Mouse (Mus musculus) spleen, adult 2 months (tissue): ENCODE measurements around the gene Ovol3. TPM values are rescaled to one million over a fixed set of nuclear protein-coding genes. Genes with fewer than 3 reads are reported as not detected.

Experiments
- DNase-seq, 2 experiments: peaks; one replicate each; pipeline versions ENCODE4 v3.0.0 to v3.0.0-alpha.2; 2012 to 2021; ENCODE audit warnings: low spot score in 2 of 2, low read depth in 1 of 2
- H3K27ac ChIP-seq: fragments of 200-500 bp; 2 replicates; pipeline ENCODE4 v1.5.1; 2012; ENCODE audit warnings: low read length, inconsistent platforms; ENCODE audit not compliant: insufficient read depth
- H3K27me3 ChIP-seq: fragments of 200-500 bp; 2 replicates; pipeline ENCODE4 v1.6.1; 2012; ENCODE audit warnings: mild to moderate bottlenecking, moderate library complexity, low read length, inconsistent platforms; ENCODE audit not compliant: control insufficient read depth, insufficient read depth
- H3K36me3 ChIP-seq: fragments of 200-500 bp; 2 replicates; pipeline ENCODE4 v1.6.1; 2012; ENCODE audit warnings: mild to moderate bottlenecking, low read length, inconsistent platforms; ENCODE audit not compliant: control insufficient read depth, insufficient read depth
- H3K4me1 ChIP-seq: fragments of 200-500 bp; 2 replicates; pipeline ENCODE4 v1.6.1; 2011; ENCODE audit warnings: inconsistent platforms; ENCODE audit not compliant: control insufficient read depth, insufficient read depth, insufficient read length
- H3K4me3 ChIP-seq: fragments of 200-500 bp; 2 replicates; pipeline ENCODE4 v1.5.1; 2011; ENCODE audit warnings: mild to moderate bottlenecking, inconsistent platforms; ENCODE audit not compliant: insufficient read depth, insufficient read length; ENCODE audit errors: extremely low read depth
- CTCF ChIP-seq: fragments of 200-500 bp; IDR thresholded peaks from 2 replicates; pipeline ENCODE4 v1.5.1; 2011; ENCODE audit warnings: mild to moderate bottlenecking, inconsistent platforms; ENCODE audit not compliant: insufficient read depth, insufficient read length, insufficient replicate concordance; ENCODE audit errors: extremely low read depth
- POLR2A ChIP-seq: fragments of 200-500 bp; IDR thresholded peaks from 2 replicates; pipeline ENCODE4 v1.6.1; 2011; ENCODE audit warnings: low read depth, low read length, inconsistent platforms
- WGBS: fragments of 180-500 bp; shearing (Covaris S2); methylation state at CpG from one replicate; pipeline ENCODE4 v1.1.7; 2018; 5-methylcytosine and 5-hydroxymethylcytosine counted together
- polyA plus RNA-seq: library from polyadenylated mRNA; depleted of rRNA; stranded (reverse); fragments of >200 nt; gene quantifications from 2 replicates; pipeline ENCODE4 v1.2.3, GENCODE M21; 2012; rRNA removed

Gene Ovol3
- polyA plus RNA-seq, result 0.13 TPM in 1 of 2 replicates, not detected in the other

- TF ChIP-seq POLR2A (no peak), CTCF (no peak)
- Histone ChIP-seq H3K27ac (no peak within 1 kb of the TSS), H3K4me1 (no peaks in the 10 kb centered on the region; the same call in 1 of the 2 replicates), H3K27me3 (no peaks in the 10 kb centered on the region), H3K4me3 (no peak within 1 kb of the TSS), H3K36me3 (no peaks in the 10 kb centered on the region; the same call in 1 of the 2 replicates)
- DNase-seq, result no peak
- 92% methylated on average over 4 of the region's 4 CpGs for WGBS
Measured at GRCm38 (mm10) chr7:30235625-30236024, at the start of gene Ovol3. TSS of gene Ovol3 (minus strand) at chr7:30235725.

GRCm38 (mm10) chr7:30282740-30283139 lies 47.2 kb upstream of the Ovol3 start:
- H3K4me1 ChIP-seq, result no peaks in the 10 kb centered on the region
- no peak overlapping the region for H3K4me3 ChIP-seq
- no peak for TF ChIP-seq CTCF
- no peak for TF ChIP-seq POLR2A
- DNase-seq, result no peak
- WGBS, result 85% methylated on average over 7 of the region's 7 CpGs
- no peaks in the 10 kb centered on the region for H3K36me3 ChIP-seq
- H3K27ac ChIP-seq, result no peak overlapping the region
- H3K27me3 ChIP-seq, result no peaks in the 10 kb centered on the region

- H3K27me3 ChIP-seq, result no peaks in the 10 kb centered on the region
- H3K4me3 ChIP-seq, result no peak overlapping the region
- 85% methylated on average over 4 of the region's 4 CpGs for WGBS
- H3K36me3 ChIP-seq, result no peaks in the 10 kb centered on the region
- no peak for DNase-seq
- TF ChIP-seq CTCF, result no peak
- TF ChIP-seq POLR2A, result no peak
- H3K4me1 ChIP-seq, result no peaks in the 10 kb centered on the region
- H3K27ac ChIP-seq, result no peak overlapping the region
Measured at GRCm38 (mm10) chr7:30281522-30281921, 46.0 kb upstream of the Ovol3 start.

- no peak for TF ChIP-seq CTCF
- TF ChIP-seq POLR2A, result no peak
- H3K27ac ChIP-seq, result peak overlapping the region; percentile 93
- under 1% methylated on average over 20 of the region's 20 CpGs for WGBS
- no peaks in the 10 kb centered on the region for H3K36me3 ChIP-seq
- peak overlapping the region; percentile 99 for H3K4me3 ChIP-seq
- H3K27me3 ChIP-seq, result no peaks in the 10 kb centered on the region
- no peaks in the 10 kb centered on the region for H3K4me1 ChIP-seq
- DNase-seq, result peak; percentile 69 to 81
Measured at GRCm38 (mm10) chr7:30280670-30281138, 45.2 kb upstream of the Ovol3 start.

- TF ChIP-seq POLR2A, result peak; percentile 19; the same call in 1 of the 2 replicates
- no peak for TF ChIP-seq CTCF
- H3K27ac ChIP-seq, result peak within 1 kb of the TSS; percentile 93
- no peaks in the 10 kb centered on the region for H3K4me1 ChIP-seq
- H3K36me3 ChIP-seq, result no peaks in the 10 kb centered on the region
- under 1% methylated on average over 49 of the region's 49 CpGs for WGBS
- H3K4me3 ChIP-seq, result peak within 1 kb of the TSS; percentile 99
- peak; percentile 87 to 90 for DNase-seq
- no peaks in the 10 kb centered on the region for H3K27me3 ChIP-seq
Measured at GRCm38 (mm10) chr7:30279951-30280669, 44.6 kb upstream of the Ovol3 start, which contains the start of the genes Thap8 and Wdr62. TSS of gene Thap8 (plus strand) at chr7:30280094. TSS of gene Wdr62 (minus strand) at chr7:30280419.

- 3% methylated on average over 6 of the region's 6 CpGs for WGBS
Measured at GRCm38 (mm10) chr7:30279536-30279935, 44.0 kb upstream of the Ovol3 start.

GRCm38 (mm10) chr7:30278911-30279310 lies 43.4 kb upstream of the Ovol3 start:
- TF ChIP-seq CTCF (no peak), POLR2A (no peak)
- Histone ChIP-seq H3K4me3 (no peak overlapping the region), H3K27ac (no peak overlapping the region), H3K4me1 (no peaks in the 10 kb centered on the region), H3K27me3 (no peaks in the 10 kb centered on the region), H3K36me3 (no peaks in the 10 kb centered on the region)
- WGBS, result 66% methylated on average over 2 of the region's 2 CpGs
- no peak for DNase-seq

More at GRCm38 (mm10) chr7:30279536-30279935, 44.0 kb upstream of the Ovol3 start:
- Histone ChIP-seq H3K27ac (no peak overlapping the region), H3K4me1 (no peaks in the 10 kb centered on the region), H3K27me3 (no peaks in the 10 kb centered on the region), H3K36me3 (no peaks in the 10 kb centered on the region), H3K4me3 (peak overlapping the region; percentile 99; the same call in 1 of the 2 replicates)
- TF ChIP-seq CTCF (no peak), POLR2A (no peak)
- DNase-seq, result no peak
